ENCODE assay signal across 17 mouse cellular contexts in genomic region chr3:41603470-41604019, GRCm38 (mm10). TPM values are rescaled to one million over a fixed set of nuclear protein-coding genes. Genes with fewer than 3 reads are reported as not detected.
DNase-seq lines count a peak whose midpoint lies in the region; ATAC-seq lines count a peak whose summit lies in the region.
"Had no signal": no experiment of that assay in that cellular context is flagged by ENCODE, and none has a peak within 500 bp of the region (broad histone marks: within the 10 kb centered on the region; RNA-seq: fewer than 3 reads in every experiment).

No protein-coding gene starts in this region.

- H3K27ac ChIP-seq in intestine, embryonic 16.5 days (ENCODE audit: low read length): no peak overlapping the region
- H3K27ac ChIP-seq in intestine, embryonic 15.5 days: no peak overlapping the region
- H3K27ac ChIP-seq in forebrain, embryonic 14.5 days (ENCODE audit: low read depth, low read length): no peak overlapping the region; the same call in 1 of the 2 replicates
- H3K27ac ChIP-seq in midbrain, embryonic 10.5 days (replicated peaks): peak overlapping the region; percentile 10; the same call in 1 of the 2 replicates
- H3K27ac ChIP-seq in neural tube, embryonic 15.5 days (replicated peaks): peak overlapping the region; percentile 29; the same call in 1 of the 2 replicates
- H3K27ac ChIP-seq: embryonic facial prominence, embryonic 13.5 days; layer of hippocampus, adult 2 months; lung, embryonic 15.5 days; neural tube, embryonic 12.5 days had no signal

- peaks cover 13% of the 10 kb centered on the region; the same call in 1 of the 2 replicates for H3K36me3 ChIP-seq in intestine, embryonic 16.5 days (ENCODE audit: control insufficient read depth, insufficient read depth, low read length)
- peaks cover 12% of the 10 kb centered on the region; the same call in 1 of the 2 replicates for H3K36me3 ChIP-seq in intestine, embryonic 15.5 days
- H3K36me3 ChIP-seq in forebrain, embryonic 14.5 days (ENCODE audit: control insufficient read depth, insufficient read depth, low read length): peaks cover 33% of the 10 kb centered on the region
- peaks cover 78% of the 10 kb centered on the region for H3K36me3 ChIP-seq in midbrain, embryonic 10.5 days
- H3K36me3 ChIP-seq in neural tube, embryonic 15.5 days: 0 out of 2 replicates have a peak, but pooled peaks cover 5% of the 10 kb centered on the region

- no peak overlapping the region for H3K4me2 ChIP-seq in intestine, embryonic 16.5 days (ENCODE audit: low read depth, low read length)
- no peak overlapping the region for H3K4me2 ChIP-seq in intestine, embryonic 15.5 days (replicated peaks)
- H3K4me2 ChIP-seq in forebrain, embryonic 14.5 days (ENCODE audit: low read length): no peak overlapping the region
- no peak overlapping the region for H3K4me2 ChIP-seq in neural tube, embryonic 15.5 days
- H3K4me2 ChIP-seq: embryonic facial prominence, embryonic 13.5 days; lung, embryonic 15.5 days; neural tube, embryonic 12.5 days had no signal

- H3K27me3 ChIP-seq in intestine, embryonic 16.5 days (replicated peaks; ENCODE audit: control insufficient read depth, insufficient read depth, low read length): no peaks in the 10 kb centered on the region
- no peaks in the 10 kb centered on the region for H3K27me3 ChIP-seq in intestine, embryonic 15.5 days (replicated peaks)
- H3K27me3 ChIP-seq in forebrain, embryonic 14.5 days (replicated peaks; ENCODE audit: control insufficient read depth, insufficient read depth, low read length): no peaks in the 10 kb centered on the region
- no peaks in the 10 kb centered on the region for H3K27me3 ChIP-seq in midbrain, embryonic 10.5 days (ENCODE audit: low read depth, poor library complexity, severe bottlenecking)
- H3K27me3 ChIP-seq in neural tube, embryonic 15.5 days (replicated peaks): no peaks in the 10 kb centered on the region
- H3K27me3 ChIP-seq: embryonic facial prominence, embryonic 13.5 days; lung, embryonic 15.5 days; neural tube, embryonic 12.5 days had no signal

- H3K4me3 ChIP-seq in intestine, embryonic 16.5 days (ENCODE audit: low read length): no peak overlapping the region
- no peak overlapping the region for H3K4me3 ChIP-seq in intestine, embryonic 15.5 days (replicated peaks)
- H3K4me3 ChIP-seq in forebrain, embryonic 14.5 days (ENCODE audit: low read depth, low read length): no peak overlapping the region
- H3K4me3 ChIP-seq in midbrain, embryonic 10.5 days: no peak overlapping the region
- no peak overlapping the region for H3K4me3 ChIP-seq in neural tube, embryonic 15.5 days (replicated peaks)
- H3K4me3 ChIP-seq: embryonic facial prominence, embryonic 13.5 days; layer of hippocampus, adult 2 months; lung, embryonic 15.5 days; neural tube, embryonic 12.5 days had no signal

- peak overlapping the region; percentile 5; the same call in 1 of the 2 replicates for H3K9ac ChIP-seq in intestine, embryonic 16.5 days (ENCODE audit: low read depth, low read length)
- H3K9ac ChIP-seq in intestine, embryonic 15.5 days: no peak overlapping the region
- H3K9ac ChIP-seq in forebrain, embryonic 14.5 days (ENCODE audit: low read length): 0 out of 2 replicates have a peak overlapping the region, but pooled peaks have one; percentile 8
- H3K9ac ChIP-seq in neural tube, embryonic 15.5 days (replicated peaks): no peak overlapping the region
- H3K9ac ChIP-seq: embryonic facial prominence, embryonic 13.5 days; lung, embryonic 15.5 days; neural tube, embryonic 12.5 days had no signal

- H3K9me3 ChIP-seq in intestine, embryonic 16.5 days (ENCODE audit: control insufficient read depth, low read length): no peaks in the 10 kb centered on the region
- H3K9me3 ChIP-seq in intestine, embryonic 15.5 days: no peaks in the 10 kb centered on the region
- H3K9me3 ChIP-seq in forebrain, embryonic 14.5 days (replicated peaks; ENCODE audit: control insufficient read depth, low read length): no peaks in the 10 kb centered on the region
- H3K9me3 ChIP-seq in midbrain, embryonic 10.5 days (replicated peaks): no peaks in the 10 kb centered on the region
- no peaks in the 10 kb centered on the region for H3K9me3 ChIP-seq in neural tube, embryonic 15.5 days (replicated peaks)
- H3K9me3 ChIP-seq: embryonic facial prominence, embryonic 13.5 days; G1E; lung, embryonic 15.5 days; neural tube, embryonic 12.5 days had no signal

- DNase-seq in forebrain, embryonic 14.5 days (ENCODE audit: low spot score): peak; percentile 46
- DNase-seq in midbrain, embryonic 10.5 days (ENCODE audit: low spot score): no peak
- DNase-seq in testis, postnatal 10 days (ENCODE audit: low spot score): no peak
- DNase-seq in thymus, postnatal 14 days: no peak
- no peak for DNase-seq in kidney, adult 9 months
- DNase-seq: adrenal gland, postnatal 14 days; cerebellum, postnatal 36 days; kidney, adult 18-20 months; right cerebral cortex, adult 18-20 months had no signal

- WGBS in intestine, embryonic 16.5 days: 66% methylated on average over 5 of the region's 5 CpGs
- 57% methylated on average over 5 of the region's 5 CpGs for WGBS in intestine, embryonic 15.5 days
- WGBS in forebrain, embryonic 14.5 days: 13% methylated on average over 5 of the region's 5 CpGs
- WGBS in midbrain, embryonic 10.5 days: 37% methylated on average over 5 of the region's 5 CpGs
- WGBS in neural tube, embryonic 15.5 days: 29% methylated on average over 5 of the region's 5 CpGs

- no peaks in the 10 kb centered on the region; the same call in 1 of the 2 replicates for H3K4me1 ChIP-seq in intestine, embryonic 16.5 days (ENCODE audit: control insufficient read depth, insufficient read depth, low read length)
- H3K4me1 ChIP-seq in intestine, embryonic 15.5 days (replicated peaks): no peaks in the 10 kb centered on the region
- H3K4me1 ChIP-seq in forebrain, embryonic 14.5 days (ENCODE audit: control insufficient read depth, insufficient read depth, low read length): peaks cover 13% of the 10 kb centered on the region
- peaks cover 20% of the 10 kb centered on the region for H3K4me1 ChIP-seq in midbrain, embryonic 10.5 days
- H3K4me1 ChIP-seq in neural tube, embryonic 15.5 days: peaks cover 39% of the 10 kb centered on the region
- H3K4me1 ChIP-seq: lung, embryonic 15.5 days had no signal

- ATAC-seq in intestine, embryonic 16.5 days: no peak
- ATAC-seq in intestine, embryonic 15.5 days: no peak
- peak; percentile 36; the same call in 1 of the 2 replicates for ATAC-seq in forebrain, embryonic 14.5 days
- peak; percentile 46; the same call in 1 of the 2 replicates for ATAC-seq in neural tube, embryonic 15.5 days (ENCODE audit: low FRiP score)

RNA-seq across cellular contexts. Expression of gene Jade1, which starts 48.0 kb away (rescaled TPM):
- polyA plus RNA-seq in intestine, embryonic 16.5 days (2015; fragmentation: Nextera tagmentation; extraction: Ambion mirVana): 14.8 and 16.9 TPM in 2 replicates
- polyA plus RNA-seq in intestine, embryonic 15.5 days (2015; fragmentation: Nextera tagmentation; extraction: Ambion mirVana): 21.8 and 24.1 TPM in 2 replicates
- 11.9 and 14.5 TPM in 2 replicates for polyA plus RNA-seq in forebrain, embryonic 14.5 days (2014; fragmentation: Nextera tagmentation; extraction: Ambion mirVana)
- polyA plus RNA-seq in midbrain, embryonic 10.5 days (2016; fragmentation: Nextera tagmentation; extraction: Ambion mirVana): 17.7 and 17.9 TPM in 2 replicates
- 15.2 and 15.6 TPM in 2 replicates for polyA plus RNA-seq in neural tube, embryonic 15.5 days (2015; fragmentation: Nextera tagmentation; extraction: Ambion mirVana)

Comparison
In these comparisons a context has a peak if more than half of its experiments do, and no peak if none do; other contexts are left out.
1. H3K9ac ChIP-seq: peak in intestine, embryonic 16.5 days (single experiment) and forebrain, embryonic 14.5 days (single experiment); none in intestine, embryonic 15.5 days (single experiment) and neural tube, embryonic 15.5 days (single experiment).
2. ATAC-seq: peak in forebrain, embryonic 14.5 days (single experiment) and neural tube, embryonic 15.5 days (single experiment); none in intestine, embryonic 16.5 days (single experiment) and intestine, embryonic 15.5 days (single experiment).
3. H3K27ac ChIP-seq: peak in midbrain, embryonic 10.5 days (single experiment) and neural tube, embryonic 15.5 days (single experiment); none in intestine, embryonic 16.5 days (single experiment), intestine, embryonic 15.5 days (single experiment) and forebrain, embryonic 14.5 days (single experiment).